Mouse (Mus musculus): Measurements from ENCODE around the gene Alg12. TPM values are rescaled to one million over a fixed set of nuclear protein-coding genes. Genes with fewer than 3 reads are reported as not detected.
"Not testable (repeated sequence)": the region's sequence is repeated elsewhere in the genome, so short reads cannot be mapped to it uniquely, and the experiment has no call there.

The Alg12 gene
- polyA plus RNA-seq, 1 experiment from 2014 or later = 8.8 TPM

DNA sequence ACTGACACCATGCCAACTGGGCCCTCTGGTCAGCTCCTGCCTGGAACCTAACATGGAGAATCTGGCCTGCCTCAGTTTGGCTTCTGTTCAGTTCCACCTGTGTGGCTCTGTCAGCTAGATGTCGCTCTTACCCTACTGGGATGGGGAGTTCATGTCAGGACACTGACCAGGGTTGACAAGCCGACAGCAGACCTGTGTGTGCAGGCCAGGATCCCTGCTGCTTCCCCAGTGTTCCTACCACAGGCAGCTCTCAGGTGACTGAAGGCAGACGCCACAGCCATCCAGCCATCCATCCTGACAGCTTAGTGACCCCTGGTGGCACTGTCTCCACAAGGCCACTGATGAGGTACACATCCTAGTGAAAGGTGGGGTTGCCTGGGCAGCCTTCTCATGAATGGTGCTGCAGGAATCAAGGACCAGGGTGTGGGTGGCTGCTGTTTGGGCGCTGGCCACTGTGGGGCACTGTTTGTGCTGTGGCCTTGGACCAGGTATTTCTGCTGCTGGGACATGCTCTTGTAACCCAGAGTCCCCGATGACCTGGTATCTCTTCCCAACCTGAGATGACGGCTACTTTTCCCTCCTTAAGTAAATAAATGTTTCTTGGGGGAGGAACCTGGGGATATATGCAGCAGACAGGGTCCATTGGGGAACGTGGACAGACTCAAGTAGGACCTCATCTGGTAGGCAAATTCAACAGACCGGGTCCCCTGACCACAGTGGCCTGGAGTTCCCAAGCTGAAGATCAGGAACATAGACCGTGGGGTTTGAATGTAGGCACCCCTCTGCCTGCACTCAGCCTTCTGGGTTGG lies 9.1 kb upstream of the Alg12 start:
- ATAC-seq = peak; percentile 46
- H3K9me3 ChIP-seq (ENCODE audit: control insufficient read depth, low read length) = no peaks in the 10 kb centered on the region
- no peaks in the 10 kb centered on the region for H3K4me1 ChIP-seq (replicated peaks; ENCODE audit: control insufficient read depth, insufficient read depth, low read length)
- H3K4me3 ChIP-seq (replicated peaks; ENCODE audit: low read length) = no peak overlapping the region
- no peaks in the 10 kb centered on the region for H3K27me3 ChIP-seq (replicated peaks; ENCODE audit: control insufficient read depth, insufficient read depth, low read length)
- no peak overlapping the region for H3K27ac ChIP-seq (ENCODE audit: low read length)
- H3K36me3 ChIP-seq (ENCODE audit: control insufficient read depth, insufficient read depth) = 0 out of 2 replicates have a peak, but pooled peaks cover 9% of the 10 kb centered on the region
- no peak overlapping the region for H3K4me2 ChIP-seq (ENCODE audit: low read length)
- WGBS = 26% methylated on average over 9 of the region's 9 CpGs
- H3K9ac ChIP-seq (replicated peaks; ENCODE audit: low read depth, low read length) = no peak overlapping the region

DNA sequence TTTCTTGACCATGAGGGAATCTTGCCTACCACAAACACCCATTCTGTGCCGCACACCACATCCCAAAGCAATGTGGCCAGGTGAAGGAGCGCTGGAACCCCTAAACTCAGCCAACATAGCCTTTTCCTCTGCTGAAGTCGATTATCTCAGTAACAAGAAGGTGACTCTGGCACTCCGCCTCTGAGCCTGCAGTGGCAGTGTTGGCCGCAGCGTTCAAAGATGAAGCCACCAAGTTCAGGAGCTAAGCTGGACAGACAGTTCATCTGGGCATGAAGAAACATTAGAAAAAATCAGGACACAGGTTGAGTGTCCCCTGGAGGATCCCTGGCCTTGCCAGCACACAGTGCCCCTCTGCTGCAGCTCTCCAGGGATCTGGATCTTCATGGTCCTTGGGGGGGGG lies 8.3 kb upstream of the Alg12 start:
- Histone ChIP-seq H3K9me3 (ENCODE audit: control insufficient read depth, low read length) (no peaks in the 10 kb centered on the region), H3K4me2 (ENCODE audit: low read length) (no peak overlapping the region), H3K4me1 (replicated peaks; ENCODE audit: control insufficient read depth, insufficient read depth, low read length) (no peaks in the 10 kb centered on the region), H3K4me3 (replicated peaks; ENCODE audit: low read length) (no peak overlapping the region), H3K36me3 (ENCODE audit: control insufficient read depth, insufficient read depth) (0 out of 2 replicates have a peak, but pooled peaks cover 9% of the 10 kb centered on the region), H3K27ac (ENCODE audit: low read length) (no peak overlapping the region), H3K27me3 (replicated peaks; ENCODE audit: control insufficient read depth, insufficient read depth, low read length) (no peaks in the 10 kb centered on the region), H3K9ac (replicated peaks; ENCODE audit: low read depth, low read length) (no peak overlapping the region)
- no peak for ATAC-seq
- 92% methylated on average over 6 of the region's 6 CpGs for WGBS

DNA sequence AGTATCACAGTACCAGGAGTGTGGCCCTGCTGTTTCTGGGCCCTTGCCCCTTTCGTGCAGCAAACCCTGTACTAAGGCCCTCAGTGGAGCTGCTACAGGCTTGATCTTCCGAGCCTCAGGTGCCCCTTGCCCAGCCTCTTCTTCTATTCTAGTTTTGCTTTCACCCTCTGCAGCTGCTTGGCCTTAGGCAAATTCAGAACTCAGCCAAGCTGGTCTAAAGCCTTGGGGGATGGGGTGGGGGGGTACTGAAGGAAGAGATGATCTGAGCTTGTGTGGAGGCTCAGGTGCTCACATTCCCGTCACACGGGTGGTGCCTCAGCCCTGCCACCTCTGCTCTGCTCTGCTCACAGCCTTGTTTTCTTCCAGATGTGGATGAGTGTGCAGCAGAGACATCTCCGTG lies 4.3 kb upstream of the Alg12 start:
- no peaks in the 10 kb centered on the region for H3K9me3 ChIP-seq (ENCODE audit: control insufficient read depth, low read length)
- WGBS = 93% methylated on average over 5 of the region's 5 CpGs
- H3K36me3 ChIP-seq (ENCODE audit: control insufficient read depth, insufficient read depth) = 0 out of 2 replicates have a peak, but pooled peaks cover 9% of the 10 kb centered on the region
- H3K27me3 ChIP-seq (replicated peaks; ENCODE audit: control insufficient read depth, insufficient read depth, low read length) = no peaks in the 10 kb centered on the region
- H3K9ac ChIP-seq (replicated peaks; ENCODE audit: low read depth, low read length) = no peak overlapping the region
- H3K4me3 ChIP-seq (replicated peaks; ENCODE audit: low read length) = no peak overlapping the region
- no peak overlapping the region for H3K4me2 ChIP-seq (ENCODE audit: low read length)
- ATAC-seq = no peak
- H3K27ac ChIP-seq (ENCODE audit: low read length) = no peak overlapping the region
- H3K4me1 ChIP-seq (replicated peaks; ENCODE audit: control insufficient read depth, insufficient read depth, low read length) = peaks cover 13% of the 10 kb centered on the region

DNA sequence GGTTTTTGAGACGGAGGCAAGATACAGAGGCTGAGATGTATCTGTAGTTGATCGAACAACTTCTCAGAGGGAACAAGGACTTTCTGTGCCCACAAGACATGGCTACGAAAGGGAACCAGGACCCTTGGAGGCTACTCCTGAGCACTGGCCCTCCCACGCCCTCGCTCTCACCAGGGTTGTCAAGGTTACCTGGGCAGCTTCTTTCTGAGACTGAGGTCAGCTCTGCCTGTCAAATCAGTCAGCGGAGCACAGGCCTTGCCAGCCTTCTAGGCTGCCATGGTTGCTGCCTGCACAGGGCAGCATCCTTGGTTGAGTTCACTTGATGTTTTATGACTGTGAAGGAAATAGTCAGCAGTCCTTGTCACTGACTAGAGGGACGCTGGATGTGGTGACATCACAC lies 3.4 kb upstream of the Alg12 start:
- no peak overlapping the region for H3K27ac ChIP-seq (ENCODE audit: low read length)
- H3K9me3 ChIP-seq (ENCODE audit: control insufficient read depth, low read length) = no peaks in the 10 kb centered on the region
- no peak for ATAC-seq
- no peak overlapping the region for H3K9ac ChIP-seq (replicated peaks; ENCODE audit: low read depth, low read length)
- H3K36me3 ChIP-seq (ENCODE audit: control insufficient read depth, insufficient read depth) = 0 out of 2 replicates have a peak, but pooled peaks cover 9% of the 10 kb centered on the region
- H3K4me1 ChIP-seq (replicated peaks; ENCODE audit: control insufficient read depth, insufficient read depth, low read length) = peaks cover 15% of the 10 kb centered on the region
- no peaks in the 10 kb centered on the region for H3K27me3 ChIP-seq (replicated peaks; ENCODE audit: control insufficient read depth, insufficient read depth, low read length)
- no peak overlapping the region for H3K4me3 ChIP-seq (replicated peaks; ENCODE audit: low read length)
- no peak overlapping the region for H3K4me2 ChIP-seq (ENCODE audit: low read length)
- WGBS = 98% methylated on average over 7 of the region's 7 CpGs

DNA sequence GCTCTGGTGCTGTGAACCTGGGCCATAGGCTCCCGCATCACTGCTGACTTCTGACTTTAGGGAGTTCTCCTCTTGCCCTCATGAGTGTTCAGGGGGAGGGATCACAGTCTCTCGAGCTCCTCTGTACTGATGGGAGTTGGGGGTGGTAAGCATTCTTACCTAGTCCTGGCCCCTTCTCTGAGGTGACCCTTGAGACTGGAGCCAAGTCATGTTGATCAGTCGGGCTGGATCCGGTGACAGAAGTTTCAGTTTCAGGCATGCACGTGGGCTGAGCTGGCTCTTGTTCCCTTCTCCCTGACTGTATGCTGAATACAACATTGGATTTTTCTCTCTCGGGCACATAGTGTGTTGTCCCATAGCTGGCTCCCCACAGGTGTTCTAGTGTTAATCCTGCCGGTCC lies 2.3 kb upstream of the Alg12 start:
- Histone ChIP-seq H3K9me3 (ENCODE audit: control insufficient read depth, low read length) (no peaks in the 10 kb centered on the region), H3K4me2 (ENCODE audit: low read length) (no peak overlapping the region), H3K4me3 (replicated peaks; ENCODE audit: low read length) (no peak overlapping the region), H3K36me3 (ENCODE audit: control insufficient read depth, insufficient read depth) (0 out of 2 replicates have a peak, but pooled peaks cover 9% of the 10 kb centered on the region), H3K4me1 (replicated peaks; ENCODE audit: control insufficient read depth, insufficient read depth, low read length) (peaks cover 15% of the 10 kb centered on the region), H3K27ac (ENCODE audit: low read length) (no peak overlapping the region), H3K9ac (replicated peaks; ENCODE audit: low read depth, low read length) (no peak overlapping the region), H3K27me3 (replicated peaks; ENCODE audit: control insufficient read depth, insufficient read depth, low read length) (no peaks in the 10 kb centered on the region)
- ATAC-seq = no peak
- WGBS = 92% methylated on average over 7 of the region's 7 CpGs

DNA sequence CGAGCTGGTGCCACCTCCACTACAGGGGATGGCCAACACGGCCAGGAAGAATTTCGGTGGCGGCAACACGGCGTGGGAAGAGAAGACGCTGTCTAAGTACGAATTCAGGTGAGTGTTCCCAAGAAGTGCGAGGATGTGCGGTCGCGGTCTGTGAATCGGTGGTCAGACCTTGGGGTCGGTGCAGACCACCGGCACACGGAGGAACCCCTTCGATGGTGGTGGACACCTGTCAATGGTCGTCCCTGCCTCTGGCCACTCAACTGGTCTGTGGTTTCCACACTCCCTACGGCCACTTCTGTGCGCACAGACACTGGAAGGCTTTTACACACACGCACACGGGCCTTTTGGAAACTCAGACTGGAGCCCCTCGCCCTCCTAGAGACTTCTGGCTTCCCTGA lies 787 bp upstream of the Alg12 start:
- under 1% methylated on average over 23 of the region's 23 CpGs for WGBS
- Histone ChIP-seq H3K27ac (ENCODE audit: low read length) (no peak overlapping the region), H3K4me3 (replicated peaks; ENCODE audit: low read length) (peak overlapping the region; percentile 85), H3K4me1 (replicated peaks; ENCODE audit: control insufficient read depth, insufficient read depth, low read length) (peaks cover 15% of the 10 kb centered on the region), H3K4me2 (ENCODE audit: low read length) (peak overlapping the region; percentile 87), H3K9me3 (ENCODE audit: control insufficient read depth, low read length) (no peaks in the 10 kb centered on the region), H3K27me3 (replicated peaks; ENCODE audit: control insufficient read depth, insufficient read depth, low read length) (no peaks in the 10 kb centered on the region), H3K9ac (replicated peaks; ENCODE audit: low read depth, low read length) (peak overlapping the region; percentile 77), H3K36me3 (ENCODE audit: control insufficient read depth, insufficient read depth) (peaks cover 4% of the 10 kb centered on the region)
- ATAC-seq = no peak

DNA sequence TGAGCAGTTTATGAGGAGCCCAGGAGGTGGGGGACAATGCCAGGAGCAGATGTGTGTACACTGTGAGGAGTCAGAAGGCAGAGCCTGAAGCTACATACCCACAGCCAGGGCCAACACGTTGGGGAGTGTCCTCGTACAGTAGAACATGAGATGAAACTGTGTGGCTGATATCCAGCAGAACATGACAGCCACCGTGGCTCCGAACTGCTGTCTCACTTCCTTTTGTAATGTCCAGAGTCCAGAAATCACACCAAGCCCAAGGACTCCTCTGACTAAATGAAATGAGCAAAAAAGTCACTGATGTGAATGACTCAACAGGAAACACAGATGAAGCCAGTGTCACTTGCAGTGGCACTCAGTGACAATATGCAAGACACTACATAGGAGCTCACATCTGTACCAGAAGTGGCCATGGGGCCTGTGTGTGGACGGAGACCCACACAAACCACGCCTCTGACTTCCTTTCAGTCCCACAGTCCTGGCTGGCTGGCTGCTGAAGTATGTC lies 3.9 kb downstream of the Alg12 start:
- peaks cover 9% of the 10 kb centered on the region for H3K4me1 ChIP-seq (replicated peaks; ENCODE audit: control insufficient read depth, insufficient read depth, low read length)
- H3K4me2 ChIP-seq (ENCODE audit: low read length) = no peak overlapping the region
- H3K9ac ChIP-seq (replicated peaks; ENCODE audit: low read depth, low read length) = no peak overlapping the region
- no peaks in the 10 kb centered on the region for H3K9me3 ChIP-seq (ENCODE audit: control insufficient read depth, low read length)
- peaks cover 7% of the 10 kb centered on the region for H3K36me3 ChIP-seq (ENCODE audit: control insufficient read depth, insufficient read depth)
- 91% methylated on average over 6 of the region's 6 CpGs for WGBS
- H3K4me3 ChIP-seq (replicated peaks; ENCODE audit: low read length) = no peak overlapping the region
- no peak overlapping the region for H3K27ac ChIP-seq (ENCODE audit: low read length)
- no peaks in the 10 kb centered on the region for H3K27me3 ChIP-seq (replicated peaks; ENCODE audit: control insufficient read depth, insufficient read depth, low read length)
- no peak for ATAC-seq

DNA sequence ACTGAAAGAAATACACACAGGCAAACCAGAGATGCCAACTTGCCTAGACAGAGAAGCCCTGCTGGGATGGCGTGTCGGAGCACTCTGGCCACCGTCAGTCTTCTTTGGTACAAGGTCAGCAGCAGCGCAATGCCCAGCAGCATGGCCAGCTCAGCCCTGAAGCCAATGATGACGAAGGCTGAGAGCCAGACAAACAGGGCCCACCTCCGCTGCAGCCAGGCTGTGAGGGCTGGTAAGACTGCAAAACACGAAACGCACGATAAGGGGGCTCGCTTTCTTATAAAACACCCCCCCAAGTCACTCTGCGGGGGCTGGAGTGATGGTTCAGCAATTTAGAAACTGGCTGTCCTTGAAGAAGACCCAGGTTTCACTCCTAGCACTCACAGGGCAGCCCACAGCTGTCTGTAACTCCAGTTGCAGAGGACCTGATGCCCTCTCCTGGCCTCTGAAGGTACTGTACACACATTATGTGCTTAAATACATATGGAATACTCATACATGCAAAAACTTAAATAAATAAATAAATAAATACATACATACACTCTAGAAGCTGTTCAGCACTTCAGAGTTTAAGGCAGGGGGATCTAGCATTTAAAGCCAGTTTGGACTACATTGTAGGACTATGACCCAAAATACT lies 4.6 kb downstream of the Alg12 start:
- peaks cover 4% of the 10 kb centered on the region for H3K4me1 ChIP-seq (replicated peaks; ENCODE audit: control insufficient read depth, insufficient read depth, low read length)
- H3K27me3 ChIP-seq (replicated peaks; ENCODE audit: control insufficient read depth, insufficient read depth, low read length) = no peaks in the 10 kb centered on the region
- H3K9me3 ChIP-seq (ENCODE audit: control insufficient read depth, low read length) = no peaks in the 10 kb centered on the region
- H3K36me3 ChIP-seq (ENCODE audit: control insufficient read depth, insufficient read depth) = peaks cover 7% of the 10 kb centered on the region
- ATAC-seq = no peak
- H3K27ac ChIP-seq (ENCODE audit: low read length) = no peak overlapping the region
- 97% methylated on average over 11 of the region's 11 CpGs for WGBS
- no peak overlapping the region for H3K4me3 ChIP-seq (replicated peaks; ENCODE audit: low read length)
- H3K9ac ChIP-seq (replicated peaks; ENCODE audit: low read depth, low read length) = no peak overlapping the region
- no peak overlapping the region for H3K4me2 ChIP-seq (ENCODE audit: low read length)

DNA sequence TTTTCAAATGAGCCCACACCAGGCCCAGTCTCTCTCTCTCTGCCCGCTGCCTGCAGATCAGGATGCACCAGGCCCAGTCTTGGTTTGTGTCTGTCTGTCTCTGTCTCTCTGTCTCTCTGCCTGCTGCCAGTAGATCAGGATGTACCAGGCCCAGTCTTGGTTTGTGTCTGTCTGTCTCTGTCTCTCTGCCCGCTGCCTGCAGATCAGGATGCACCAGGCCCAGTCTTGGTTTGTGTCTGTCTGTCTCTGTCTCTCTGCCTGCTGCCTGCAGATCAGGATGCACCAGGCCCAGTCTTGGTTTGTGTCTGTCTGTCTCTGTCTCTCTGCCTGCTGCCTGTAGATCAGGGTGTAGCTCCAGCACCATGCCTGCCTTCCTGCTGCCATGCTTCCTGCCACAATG lies 5.2 kb downstream of the Alg12 start:
- H3K27ac ChIP-seq (ENCODE audit: low read length); H3K4me3 ChIP-seq (replicated peaks; ENCODE audit: low read length): not testable (repeated sequence)
- 96% methylated on average over 2 of the region's 2 CpGs for WGBS

More for the DNA sequence above, 5.2 kb downstream of the Alg12 start:
- not testable (repeated sequence) for H3K9me3 ChIP-seq (ENCODE audit: control insufficient read depth, low read length); H3K27me3 ChIP-seq (replicated peaks; ENCODE audit: control insufficient read depth, insufficient read depth, low read length); ATAC-seq; H3K9ac ChIP-seq (replicated peaks; ENCODE audit: low read depth, low read length); H3K36me3 ChIP-seq (ENCODE audit: control insufficient read depth, insufficient read depth); H3K4me2 ChIP-seq (ENCODE audit: low read length); H3K4me1 ChIP-seq (replicated peaks; ENCODE audit: control insufficient read depth, insufficient read depth, low read length)
